Mouse (Mus musculus) layer of hippocampus, postnatal 14 days (tissue): ENCODE results near the gene Drap1. TPM values are rescaled to one million over a fixed set of nuclear protein-coding genes. Genes with fewer than 3 reads are reported as not detected.

ENCODE experiments used
- DNase-seq, 2 experiments: peaks; one replicate each; pipeline ENCODE4 v3.0.0; 2021 to 2022; ENCODE audit warnings: low spot score in 2 of 2, mixed read lengths in 1 of 2
- total RNA-seq, 2 experiments: library from RNA; stranded (reverse); gene quantifications; 2 replicates each; pipeline ENCODE4 v1.2.3; 2021

The Drap1 gene
- total RNA-seq, 2 experiments from 2014 or later = 269 to 270 TPM

- peak; percentile 91 to 97 for DNase-seq
These were observed 36.1 kb downstream of the Drap1 start, which contains the start of gene Sart1 for GRCm38 (mm10) chr19:5388588-5389242. TSS of gene Sart1 (minus strand) at chr19:5388703.

- peak in 1 of 2 experiments; percentile 34 for DNase-seq
These were observed 36.8 kb downstream of the Drap1 start for GRCm38 (mm10) chr19:5388011-5388441.

- no peak for DNase-seq
These were observed 40.1 kb downstream of the Drap1 start for GRCm38 (mm10) chr19:5384715-5385114.

- no peak for DNase-seq
These were observed 41.5 kb downstream of the Drap1 start for GRCm38 (mm10) chr19:5383326-5383725.

- peak in 1 of 2 experiments; percentile 86 for DNase-seq
These were observed 47.3 kb downstream of the Drap1 start for GRCm38 (mm10) chr19:5377446-5377845.

- no peak for DNase-seq
These were observed 50.0 kb downstream of the Drap1 start for GRCm38 (mm10) chr19:5374748-5375147.

GRCm38 (mm10) chr19:5374177-5374576 is 50.6 kb downstream of the Drap1 start:
- DNase-seq = no peak

Other genes with a start within 250 kb of the Drap1 start
- gene Pacs1, start 151.9 kb downstream of the Drap1 start, total RNA-seq = 10 to 100 TPM; 59.6 to 63.9 TPM
- 100 to 1,000 TPM; 195 to 199 TPM for gene Sf3b2, start 129.5 kb downstream of the Drap1 start, total RNA-seq
- gene Gal3st3, start 126.6 kb downstream of the Drap1 start, total RNA-seq = 100 to 1,000 TPM; 129 to 132 TPM
- gene Catsper1, start 89.2 kb downstream of the Drap1 start, total RNA-seq = not detected
- gene Cst6, start 75.4 kb downstream of the Drap1 start, total RNA-seq = 1 to 10 TPM; 5.4 to 5.9 TPM
- 10 to 100 TPM; 21.8 to 25.0 TPM for gene Eif1ad, start 58.2 kb downstream of the Drap1 start, total RNA-seq
- 10 to 100 TPM; 83.0 to 97.1 TPM for gene Banf1, start 57.8 kb downstream of the Drap1 start, total RNA-seq
- 10 to 100 TPM; 81.1 to 91.5 TPM for gene Sart1, start 36.3 kb downstream of the Drap1 start, total RNA-seq
- under 1 TPM in 1 of 2 experiments, not detected in 1; 0.67 TPM for gene Tsga10ip, start 22.5 kb downstream of the Drap1 start, total RNA-seq
- 10 to 100 TPM; 63.0 to 63.6 TPM for gene AI837181, start 165 bp upstream of the Drap1 start, total RNA-seq
- not detected for gene Fosl1, start 22.6 kb upstream of the Drap1 start, total RNA-seq
- gene Ccdc85b, start 32.9 kb upstream of the Drap1 start, total RNA-seq = 10 to 100 TPM; 29.9 to 31.8 TPM
- gene Fibp, start 35.6 kb upstream of the Drap1 start, total RNA-seq = 100 to 1,000 TPM in 1 of 2 experiments, 10 to 100 TPM in 1; 96.3 to 101 TPM
- gene Ctsw, start 43.5 kb upstream of the Drap1 start, total RNA-seq = 1 to 10 TPM in 1 of 2 experiments, under 1 TPM in 1; 0.41 to 1.2 TPM
- 10 to 100 TPM; 16.8 to 20.9 TPM for gene Efemp2, start 49.0 kb upstream of the Drap1 start, total RNA-seq
- gene Mus81, start 63.4 kb upstream of the Drap1 start, total RNA-seq = 10 to 100 TPM; 34.3 to 35.6 TPM
- gene Cfl1, start 65.5 kb upstream of the Drap1 start, total RNA-seq = 1,000 to 10,000 TPM; 1,666 to 1,748 TPM
- 1 to 10 TPM; 6.3 to 8.1 TPM for gene 1700020D05Rik, start 78.8 kb upstream of the Drap1 start, total RNA-seq
- gene Snx32, start 85.6 kb upstream of the Drap1 start, total RNA-seq = 10 to 100 TPM; 70.5 to 74.2 TPM
- gene Ovol1, start 135.7 kb upstream of the Drap1 start, total RNA-seq = not detected
- 1 to 10 TPM; 7.1 to 8.8 TPM for gene Ap5b1, start 143.0 kb upstream of the Drap1 start, total RNA-seq
- 10 to 100 TPM; 84.4 to 90.5 TPM for gene Rnaseh2c, start 176.9 kb upstream of the Drap1 start, total RNA-seq
- gene Kat5, start 185.3 kb upstream of the Drap1 start, total RNA-seq = 10 to 100 TPM; 83.3 to 83.5 TPM
- 10 to 100 TPM; 21.0 to 26.7 TPM for gene Rela, start 212.5 kb upstream of the Drap1 start, total RNA-seq
- 10 to 100 TPM; 22.8 to 26.1 TPM for gene Sipa1, start 238.7 kb upstream of the Drap1 start, total RNA-seq